Mouse (Mus musculus): ENCODE results near the gene Tra2a. TPM values are rescaled to one million over a fixed set of nuclear protein-coding genes. Genes with fewer than 3 reads are reported as not detected.

Tra2a gene
- polyA plus RNA-seq, 1 experiment from 2014 or later, result 152 TPM

GRCm38 (mm10) chr6:49227184-49227735 is 36.6 kb downstream of the Tra2a start:
- Histone ChIP-seq H3K4me3 (no peak overlapping the region), H3K4me1 (no peaks in the 10 kb centered on the region; the same call in 1 of the 2 replicates), H3K36me3 (no peaks in the 10 kb centered on the region), H3K27me3 (replicated peaks) (no peaks in the 10 kb centered on the region), H3K4me2 (replicated peaks) (0 out of 2 replicates have a peak overlapping the region, but pooled peaks have one; percentile 20), H3K9ac (no peak overlapping the region), H3K27ac (no peak overlapping the region), H3K9me3 (no peaks in the 10 kb centered on the region)
- 8% methylated on average over 15 of the region's 15 CpGs for WGBS
- ATAC-seq (ENCODE audit: low FRiP score, low read depth), result no peak

DNA sequence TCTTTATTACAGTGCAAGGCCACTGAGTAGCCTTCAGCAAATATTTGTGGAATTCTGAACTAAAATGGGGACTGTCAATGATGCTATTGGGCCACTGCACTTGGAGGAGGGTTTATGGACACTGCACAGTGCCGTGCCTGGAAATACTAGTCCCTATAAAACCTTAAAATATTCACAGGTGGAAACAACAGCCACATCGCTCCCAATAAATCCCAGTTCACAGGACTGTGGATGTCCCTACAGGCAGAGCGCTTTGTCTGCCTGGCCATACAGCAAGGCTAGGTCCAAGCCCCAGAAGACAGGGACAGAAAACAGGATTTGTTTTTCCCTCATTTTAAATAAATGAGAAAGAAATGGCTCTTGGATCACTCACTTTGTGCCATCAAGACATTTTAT is 38.1 kb downstream of the Tra2a start:
- no peaks in the 10 kb centered on the region; the same call in 1 of the 2 replicates for H3K4me1 ChIP-seq
- H3K27me3 ChIP-seq (replicated peaks), result no peaks in the 10 kb centered on the region
- H3K9me3 ChIP-seq, result no peaks in the 10 kb centered on the region
- H3K36me3 ChIP-seq, result no peaks in the 10 kb centered on the region
- no peak overlapping the region for H3K9ac ChIP-seq
- H3K4me3 ChIP-seq, result no peak overlapping the region
- no peak for ATAC-seq (ENCODE audit: low FRiP score, low read depth)
- no peak overlapping the region for H3K4me2 ChIP-seq (replicated peaks)
- H3K27ac ChIP-seq, result no peak overlapping the region
- WGBS, result 46% methylated on average over 3 of the region's 3 CpGs

- Histone ChIP-seq H3K9ac (no peak overlapping the region), H3K4me3 (no peak overlapping the region), H3K9me3 (no peaks in the 10 kb centered on the region), H3K4me1 (no peaks in the 10 kb centered on the region; the same call in 1 of the 2 replicates), H3K27ac (no peak overlapping the region), H3K36me3 (no peaks in the 10 kb centered on the region), H3K27me3 (replicated peaks) (no peaks in the 10 kb centered on the region), H3K4me2 (replicated peaks) (no peak overlapping the region)
- 31% methylated on average over 11 of the region's 11 CpGs for WGBS
- no peak for ATAC-seq (ENCODE audit: low FRiP score, low read depth)
These were observed 38.7 kb downstream of the Tra2a start for GRCm38 (mm10) chr6:49224923-49225727.

DNA sequence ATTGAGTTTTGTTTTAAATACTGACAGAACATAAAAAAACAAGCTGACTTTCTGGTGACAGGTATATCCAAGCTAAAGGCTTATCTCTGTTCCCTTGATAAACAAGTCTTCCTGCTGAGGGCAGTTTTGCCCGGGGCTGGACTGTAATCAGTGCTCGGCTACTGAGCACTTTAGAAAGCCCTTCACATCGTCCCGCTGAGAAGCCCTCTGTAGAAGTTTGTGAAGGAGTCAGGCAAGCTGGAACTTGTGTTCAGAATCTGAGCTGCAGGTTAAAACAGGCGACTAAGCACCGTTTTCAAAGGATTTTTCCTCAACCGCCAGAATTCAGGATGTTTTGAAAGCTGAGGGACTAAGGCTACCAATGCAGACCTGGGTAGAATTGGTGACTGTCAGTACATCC is 41.9 kb downstream of the Tra2a start:
- Histone ChIP-seq H3K4me3 (no peak overlapping the region), H3K4me1 (no peaks in the 10 kb centered on the region; the same call in 1 of the 2 replicates), H3K36me3 (no peaks in the 10 kb centered on the region), H3K9ac (no peak overlapping the region), H3K27me3 (replicated peaks) (no peaks in the 10 kb centered on the region), H3K27ac (no peak overlapping the region), H3K4me2 (replicated peaks) (no peak overlapping the region), H3K9me3 (no peaks in the 10 kb centered on the region)
- WGBS, result 4% methylated on average over 7 of the region's 7 CpGs
- ATAC-seq (ENCODE audit: low FRiP score, low read depth), result no peak

DNA sequence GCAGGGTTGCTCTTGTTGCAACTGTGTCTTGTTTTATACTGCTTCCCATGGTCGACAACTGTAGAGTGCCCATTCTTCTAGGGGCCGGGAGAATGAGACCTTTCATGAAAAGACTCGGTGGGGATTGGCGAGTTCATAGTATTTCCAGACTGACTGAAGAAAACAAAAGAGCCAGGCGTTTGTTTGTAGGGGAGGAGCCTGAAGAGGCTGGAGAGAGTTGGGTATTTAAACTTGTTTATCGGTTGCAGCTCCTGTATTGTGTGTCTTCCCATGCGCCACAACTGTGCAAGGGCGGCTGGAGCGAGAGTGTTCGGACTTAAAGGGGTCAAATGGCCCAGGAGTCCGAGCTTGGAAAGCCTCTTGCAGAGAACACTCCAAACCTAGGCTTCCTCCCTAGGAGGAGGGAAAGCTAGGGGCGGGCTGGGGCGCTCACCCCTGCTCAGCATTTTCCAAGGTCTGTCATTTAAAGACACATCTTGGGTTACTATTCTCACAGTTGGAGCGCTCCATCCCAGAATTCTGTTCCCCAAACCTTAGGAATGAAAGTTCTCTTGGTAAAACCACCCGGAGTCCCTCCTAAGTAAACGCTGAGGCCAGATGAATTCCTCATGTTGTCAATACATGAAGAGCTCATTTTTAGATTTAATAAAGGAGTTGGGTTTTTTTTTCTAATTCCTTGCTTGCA is 43.8 kb downstream of the Tra2a start:
- H3K4me1 ChIP-seq, result no peaks in the 10 kb centered on the region
- H3K27me3 ChIP-seq (replicated peaks), result no peaks in the 10 kb centered on the region
- H3K36me3 ChIP-seq, result no peaks in the 10 kb centered on the region
- 0 out of 2 replicates have a peak overlapping the region, but pooled peaks have one; percentile 3 for H3K4me3 ChIP-seq
- no peak for ATAC-seq (ENCODE audit: low FRiP score, low read depth)
- H3K9me3 ChIP-seq, result no peaks in the 10 kb centered on the region
- peak overlapping the region; percentile 52 for H3K4me2 ChIP-seq (replicated peaks)
- 3% methylated on average over 16 of the region's 16 CpGs for WGBS
- H3K9ac ChIP-seq, result 0 out of 2 replicates have a peak overlapping the region, but pooled peaks have one; percentile 18
- H3K27ac ChIP-seq, result 0 out of 2 replicates have a peak overlapping the region, but pooled peaks have one; percentile 11

- Histone ChIP-seq H3K9ac (no peak overlapping the region), H3K27me3 (replicated peaks) (no peaks in the 10 kb centered on the region), H3K4me1 (no peaks in the 10 kb centered on the region), H3K4me3 (no peak overlapping the region), H3K27ac (no peak overlapping the region), H3K4me2 (replicated peaks) (no peak overlapping the region; the same call in 1 of the 2 replicates), H3K36me3 (no peaks in the 10 kb centered on the region), H3K9me3 (no peaks in the 10 kb centered on the region)
- WGBS, result 3% methylated on average over 4 of the region's 4 CpGs
- no peak for ATAC-seq (ENCODE audit: low FRiP score, low read depth)
These were observed 44.8 kb downstream of the Tra2a start for GRCm38 (mm10) chr6:49219001-49219560.

DNA sequence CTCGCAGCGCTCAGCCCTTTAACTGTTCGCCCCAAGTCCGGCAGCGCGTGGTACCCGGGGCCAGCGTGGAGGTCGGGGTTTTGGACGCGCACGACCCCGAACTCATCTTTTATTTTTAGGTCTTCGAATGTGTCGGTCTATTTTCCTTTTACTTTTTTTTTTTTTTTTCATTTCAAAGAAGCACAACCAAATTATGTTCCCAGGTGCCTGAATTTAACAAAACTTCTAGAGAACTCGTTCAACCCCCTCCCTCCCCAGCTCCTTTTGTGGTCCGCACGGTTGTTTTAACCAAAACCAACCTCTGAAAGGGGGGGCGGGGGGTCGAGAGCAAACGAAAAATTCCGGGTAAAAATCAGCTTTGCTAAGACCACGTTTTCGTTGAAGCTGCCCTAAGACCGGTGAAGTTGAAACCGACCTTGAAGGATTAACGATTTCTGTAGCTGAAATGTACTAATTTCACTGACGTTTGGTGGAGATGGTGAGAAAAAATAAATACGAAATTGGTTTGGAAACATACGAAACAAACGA is 45.5 kb downstream of the Tra2a start:
- Histone ChIP-seq H3K9me3 (no peaks in the 10 kb centered on the region), H3K4me1 (no peaks in the 10 kb centered on the region), H3K4me2 (replicated peaks) (peak overlapping the region; percentile 79), H3K27me3 (replicated peaks) (no peaks in the 10 kb centered on the region), H3K27ac (no peak overlapping the region), H3K9ac (peak overlapping the region; percentile 21; the same call in 1 of the 2 replicates), H3K4me3 (peak overlapping the region; percentile 57), H3K36me3 (no peaks in the 10 kb centered on the region)
- under 1% methylated on average over 31 of the region's 31 CpGs for WGBS
- ATAC-seq (ENCODE audit: low FRiP score, low read depth), result no peak

- peak overlapping the region; percentile 85 for H3K9ac ChIP-seq
- peak overlapping the region; percentile 57 for H3K4me3 ChIP-seq
- ATAC-seq (ENCODE audit: low FRiP score, low read depth), result peak; percentile 86
- under 1% methylated on average over 56 of the region's 56 CpGs for WGBS
- peak overlapping the region; percentile 92 for H3K27ac ChIP-seq
- H3K4me2 ChIP-seq (replicated peaks), result peak overlapping the region; percentile 79
- no peaks in the 10 kb centered on the region for H3K9me3 ChIP-seq
- peaks cover 4% of the 10 kb centered on the region for H3K4me1 ChIP-seq
- no peaks in the 10 kb centered on the region for H3K36me3 ChIP-seq
- no peaks in the 10 kb centered on the region for H3K27me3 ChIP-seq (replicated peaks)
These were observed 46.1 kb downstream of the Tra2a start for GRCm38 (mm10) chr6:49217581-49218274.

DNA sequence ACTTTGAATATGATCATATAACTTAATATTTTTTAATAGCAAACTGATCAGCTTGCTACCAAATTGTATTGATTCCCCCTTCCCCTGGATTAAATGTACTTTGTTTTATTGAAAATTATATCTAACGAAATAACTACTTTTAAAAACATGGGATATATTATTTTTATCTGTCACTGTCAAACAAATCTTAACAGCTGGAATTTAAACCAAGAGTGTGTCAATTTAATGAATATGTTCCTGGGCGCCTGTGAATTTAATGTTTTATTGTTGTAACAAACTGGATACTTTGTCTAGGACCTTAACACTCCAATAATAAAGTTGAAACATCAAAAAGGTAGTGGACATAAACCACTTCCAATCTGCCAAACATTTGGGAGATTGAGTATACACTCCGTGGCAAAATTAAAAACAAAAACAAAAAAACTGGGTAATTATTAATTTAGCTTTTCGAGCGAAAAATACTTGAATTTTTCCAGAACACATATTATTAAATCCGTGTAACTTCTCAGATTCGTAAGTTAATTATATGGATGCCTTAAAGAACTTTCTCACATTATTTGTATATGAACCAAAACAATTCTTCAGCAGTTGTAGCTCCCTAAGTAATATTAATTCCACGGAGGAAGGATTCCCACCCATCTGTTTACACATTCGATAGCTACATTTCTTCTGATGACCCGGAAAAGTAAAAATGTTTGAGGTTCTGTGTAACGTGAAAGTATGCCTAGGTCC is 46.9 kb downstream of the Tra2a start:
- H3K9ac ChIP-seq, result peak overlapping the region; percentile 85
- no peaks in the 10 kb centered on the region for H3K36me3 ChIP-seq
- 2% methylated on average over 11 of the region's 11 CpGs for whole genome bisulfite sequencing
- no peaks in the 10 kb centered on the region for H3K27me3 ChIP-seq (replicated peaks)
- peak overlapping the region; percentile 92 for H3K27ac ChIP-seq
- peak overlapping the region; percentile 57 for H3K4me3 ChIP-seq
- ATAC-seq (ENCODE audit: low FRiP score, low read depth), result no peak
- peak overlapping the region; percentile 79 for H3K4me2 ChIP-seq (replicated peaks)
- H3K9me3 ChIP-seq, result no peaks in the 10 kb centered on the region
- H3K4me1 ChIP-seq, result peaks cover 10% of the 10 kb centered on the region

DNA sequence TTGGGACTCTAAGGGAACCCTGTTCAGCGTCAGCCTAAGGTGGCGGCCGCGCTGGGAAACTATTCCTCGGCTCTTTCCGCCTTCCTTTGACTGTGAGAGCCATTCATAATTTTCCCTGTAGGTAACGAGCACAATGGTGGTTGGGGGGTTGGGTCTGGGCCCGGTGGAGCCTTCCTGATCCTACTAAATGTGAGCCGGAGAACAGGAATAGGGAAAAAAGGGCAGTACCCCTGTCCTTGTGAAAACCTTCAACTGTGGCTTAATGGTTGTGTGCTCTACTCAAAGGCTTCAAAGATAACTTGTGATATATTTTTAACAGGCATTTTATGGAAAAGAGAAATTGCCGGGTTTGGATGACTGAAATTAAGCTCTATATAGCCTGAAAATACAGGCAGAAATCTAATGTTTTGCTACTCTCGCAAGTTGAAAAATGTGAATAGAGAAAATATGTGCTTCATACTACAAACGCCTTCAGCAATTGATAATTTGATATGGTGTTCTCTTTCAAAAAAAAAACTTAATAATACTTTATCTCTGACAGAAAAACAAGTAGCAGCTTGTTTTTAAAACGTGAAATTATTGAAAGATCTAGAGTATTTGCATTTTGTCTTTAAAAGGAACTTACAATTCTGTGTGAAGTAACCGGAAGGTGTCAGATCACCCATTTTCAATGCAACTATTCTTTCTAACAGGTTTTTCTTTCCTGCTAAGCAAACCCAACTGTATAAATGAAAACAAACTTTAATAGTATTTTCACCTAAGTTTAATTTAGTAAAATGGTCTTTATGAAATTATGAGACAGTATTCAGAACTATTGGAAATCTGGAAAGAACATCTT is 47.9 kb downstream of the Tra2a start:
- H3K36me3 ChIP-seq, result no peaks in the 10 kb centered on the region
- H3K4me3 ChIP-seq, result peak overlapping the region; percentile 98
- H3K9ac ChIP-seq, result peak overlapping the region; percentile 71
- peak overlapping the region; percentile 89 for H3K4me2 ChIP-seq (replicated peaks)
- H3K4me1 ChIP-seq, result peaks cover 18% of the 10 kb centered on the region
- peak; percentile 30 for ATAC-seq (ENCODE audit: low FRiP score, low read depth)
- H3K27ac ChIP-seq, result peak overlapping the region; percentile 96
- no peaks in the 10 kb centered on the region for H3K9me3 ChIP-seq
- WGBS, result under 1% methylated on average over 14 of the region's 14 CpGs
- no peaks in the 10 kb centered on the region for H3K27me3 ChIP-seq (replicated peaks)

Data from neural tube, embryonic 12.5 days (tissue).